Mouse (Mus musculus) testis, postnatal 14 days (tissue): ENCODE results near the gene Mpv17l.
"Not testable (repeated sequence)": the region's sequence is repeated elsewhere in the genome, so short reads cannot be mapped to it uniquely, and the experiment has no call there.

ENCODE experiments used
- DNase-seq: peaks from one replicate; pipeline ENCODE4 v3.0.0; 2021; ENCODE audit warnings: low spot score

The Mpv17l gene

GRCm38 (mm10) chr16:13940139-13940846 lies 37.3 kb downstream of the Mpv17l start:
- peak; percentile 71 for DNase-seq

GRCm38 (mm10) chr16:13940847-13941395 lies 38.0 kb downstream of the Mpv17l start:
- no peak for DNase-seq

GRCm38 (mm10) chr16:13944178-13944577 lies 41.2 kb downstream of the Mpv17l start:
- no peak for DNase-seq

- no peak for DNase-seq
Observed at GRCm38 (mm10) chr16:13944752-13945151, 41.8 kb downstream of the Mpv17l start.

- DNase-seq: no peak
Observed at GRCm38 (mm10) chr16:13945153-13945552, 42.2 kb downstream of the Mpv17l start.

GRCm38 (mm10) chr16:13946306-13946705 lies 43.3 kb downstream of the Mpv17l start:
- no peak for DNase-seq

- DNase-seq: no peak
Observed at GRCm38 (mm10) chr16:13951245-13951644, 48.3 kb downstream of the Mpv17l start.

GRCm38 (mm10) chr16:13962053-13962452 lies 59.1 kb downstream of the Mpv17l start:
- DNase-seq: peak; percentile 24

GRCm38 (mm10) chr16:13969096-13969495 lies 66.1 kb downstream of the Mpv17l start:
- no peak for DNase-seq

- no peak for DNase-seq
Observed at GRCm38 (mm10) chr16:13972051-13972450, 69.1 kb downstream of the Mpv17l start.

GRCm38 (mm10) chr16:13976358-13976896 lies 73.5 kb downstream of the Mpv17l start:
- not testable (repeated sequence) for DNase-seq

GRCm38 (mm10) chr16:13977026-13977425 lies 74.1 kb downstream of the Mpv17l start:
- not testable (repeated sequence) for DNase-seq

GRCm38 (mm10) chr16:13981726-13982125 lies 78.8 kb downstream of the Mpv17l start:
- not testable (repeated sequence) for DNase-seq

- DNase-seq: no peak
Observed at GRCm38 (mm10) chr16:13983161-13983560, 80.2 kb downstream of the Mpv17l start.

GRCm38 (mm10) chr16:13986197-13986573 lies 83.2 kb downstream of the Mpv17l start:
- no peak for DNase-seq

GRCm38 (mm10) chr16:13986574-13987478 lies 83.9 kb downstream of the Mpv17l start, which contains the start of the genes 2900011O08Rik and Ifitm7:
Gene 2900011O08Rik (plus strand): TSS chr16:13986604.
Gene Ifitm7 (minus strand): TSS chr16:13986888.
- no peak for DNase-seq

GRCm38 (mm10) chr16:13992518-13993248 lies 89.7 kb downstream of the Mpv17l start:
- DNase-seq: no peak

GRCm38 (mm10) chr16:13994076-13994475 lies 91.1 kb downstream of the Mpv17l start:
- no peak for DNase-seq

GRCm38 (mm10) chr16:13994502-13994901 lies 91.5 kb downstream of the Mpv17l start:
- no peak for DNase-seq
